Mouse (Mus musculus) megakaryocyte, embryonic 14.5 days (primary cell): ENCODE results near the gene Plscr2.

ENCODE experiments used
- FLI1 ChIP-seq: IDR thresholded peaks from 2 replicates; pipeline ENCODE4 v1.6.1; 2012; ENCODE audit warnings: low read length, inconsistent platforms, mixed read lengths
- GATA1 ChIP-seq: IDR thresholded peaks from 3 replicates; pipeline ENCODE4 v1.6.1; 2012; ENCODE audit warnings: mixed read lengths, low read length, inconsistent platforms, borderline replicate concordance

- TF ChIP-seq GATA1, result no peak
- no peak for TF ChIP-seq FLI1
These were observed 8.7 kb upstream of the Plscr2 start for GRCm38 (mm10) chr9:92266558-92267171.
